Mouse (Mus musculus): ENCODE data around the gene Arrb1. TPM values are rescaled to one million over a fixed set of nuclear protein-coding genes. Genes with fewer than 3 reads are reported as not detected.
A peak's percentile ranks its signal among the peaks of the same experiment; 100 is the strongest.

Arrb1 gene
- polyA plus RNA-seq (2012; fragmentation: generic; extraction: Trizol): 10.3 TPM
- long read RNA-seq, experiment 1: 0 reads
- long read RNA-seq, experiment 2, full-length matches to known transcripts: 7 of 14 reads
- long read RNA-seq, experiment 2, partial matches to known transcripts: 0 of 14 reads
- long read RNA-seq, experiment 2, other reads (novel, unspliced or antisense): 7 of 14 reads

DNA sequence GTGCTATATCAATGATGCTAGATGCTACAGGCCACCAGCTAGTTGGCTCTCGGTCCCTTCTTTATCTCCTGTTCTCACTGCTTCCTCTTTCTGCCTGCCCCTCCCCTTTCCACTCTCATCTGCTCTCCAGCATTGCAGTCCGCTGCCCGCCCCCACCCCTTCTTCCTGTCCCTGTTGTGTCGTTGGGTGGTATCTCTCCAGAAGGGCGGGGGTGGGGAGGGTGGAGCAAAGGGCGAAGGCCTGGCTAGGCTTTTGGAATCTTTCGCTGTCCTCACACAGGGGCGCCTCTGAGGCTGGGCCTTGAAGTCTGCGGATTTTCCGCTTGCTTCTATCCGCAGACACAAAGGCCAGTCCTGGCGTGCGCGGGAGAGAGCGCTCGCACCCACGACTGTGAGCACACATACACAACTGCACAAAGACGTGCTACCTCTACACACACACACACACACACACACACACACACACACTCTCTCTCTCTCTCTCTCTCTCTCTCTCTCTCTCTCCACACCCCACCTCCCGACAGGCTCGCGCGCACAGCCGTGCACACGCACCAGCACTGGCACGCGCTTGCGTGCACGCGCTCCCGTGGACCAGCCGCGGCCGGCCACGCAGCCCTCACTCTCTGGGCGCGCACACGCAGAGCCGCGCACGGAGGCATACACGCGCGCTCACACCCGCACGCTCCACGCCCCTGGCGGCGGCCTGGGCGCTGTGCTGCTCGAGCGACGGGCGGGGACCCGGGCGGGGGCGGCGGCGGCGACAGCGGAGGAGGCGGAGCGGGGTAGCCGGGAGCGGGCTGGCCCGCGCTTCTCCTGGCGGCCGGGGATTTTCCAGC lies at the start of gene Arrb1:
Gene Arrb1 (plus strand): TSS at position 566 of the 835 bp plus-strand sequence.
- H3K79me3 ChIP-seq (ENCODE audit: low read depth): no peaks in the 10 kb centered on the region
- peak within 1 kb of the TSS; percentile 34 for H3K4me3 ChIP-seq (ENCODE audit: insufficient read depth, poor library complexity, severe bottlenecking)
- TF ChIP-seq CEBPB (IDR thresholded peaks at IDR 0.05; ENCODE audit: low read depth): no peak
- TF ChIP-seq USF1 (IDR thresholded peaks at IDR 0.05; ENCODE audit: low read depth): no peak
- no peak for TF ChIP-seq FOSL1 (IDR thresholded peaks at IDR 0.05; ENCODE audit: insufficient read depth, low read length, poor library complexity, severe bottlenecking)
- TF ChIP-seq CTCF (IDR thresholded peaks at IDR 0.05; ENCODE audit: control insufficient read depth, insufficient read depth, insufficient read length): peak; percentile 29
- no peak for TF ChIP-seq MYOG (IDR thresholded peaks at IDR 0.05; ENCODE audit: control insufficient read depth, extremely low read depth, insufficient read length)
- H3K36me3 ChIP-seq (ENCODE audit: control insufficient read depth, insufficient read depth): no peaks in the 10 kb centered on the region
- peak within 1 kb of the TSS; percentile 86 for H3ac ChIP-seq (ENCODE audit: control insufficient read depth, insufficient read length, low read depth)
- H3K27me3 ChIP-seq (ENCODE audit: control insufficient read depth, insufficient read depth, insufficient read length): no peaks in the 10 kb centered on the region
- no peaks in the 10 kb centered on the region for H3K79me2 ChIP-seq (ENCODE audit: control insufficient read depth, insufficient read depth)

- Histone ChIP-seq H3K79me3 (ENCODE audit: low read depth) (no peaks in the 10 kb centered on the region), H3K79me2 (ENCODE audit: control insufficient read depth, insufficient read depth) (no peaks in the 10 kb centered on the region), H3ac (ENCODE audit: control insufficient read depth, insufficient read length, low read depth) (no peak overlapping the region), H3K4me3 (ENCODE audit: insufficient read depth, poor library complexity, severe bottlenecking) (no peak overlapping the region), H3K36me3 (ENCODE audit: control insufficient read depth, insufficient read depth) (no peaks in the 10 kb centered on the region), H3K27me3 (ENCODE audit: control insufficient read depth, insufficient read depth, insufficient read length) (no peaks in the 10 kb centered on the region)
- TF ChIP-seq CTCF (IDR thresholded peaks at IDR 0.05; ENCODE audit: control insufficient read depth, insufficient read depth, insufficient read length) (no peak), MYOD1 (IDR thresholded peaks at IDR 0.05; ENCODE audit: control insufficient read depth, insufficient read length, low read depth) (no peak), CEBPB (IDR thresholded peaks at IDR 0.05; ENCODE audit: low read depth) (no peak), USF1 (IDR thresholded peaks at IDR 0.05; ENCODE audit: low read depth) (no peak), MYOG (IDR thresholded peaks at IDR 0.05; ENCODE audit: control insufficient read depth, extremely low read depth, insufficient read length) (no peak), MAX (IDR thresholded peaks at IDR 0.05) (no peak), FOSL1 (IDR thresholded peaks at IDR 0.05; ENCODE audit: insufficient read depth, low read length, poor library complexity, severe bottlenecking) (no peak)
These were observed 45.6 kb upstream of the Arrb1 start for GRCm38 (mm10) chr7:99489708-99490107.

DNA sequence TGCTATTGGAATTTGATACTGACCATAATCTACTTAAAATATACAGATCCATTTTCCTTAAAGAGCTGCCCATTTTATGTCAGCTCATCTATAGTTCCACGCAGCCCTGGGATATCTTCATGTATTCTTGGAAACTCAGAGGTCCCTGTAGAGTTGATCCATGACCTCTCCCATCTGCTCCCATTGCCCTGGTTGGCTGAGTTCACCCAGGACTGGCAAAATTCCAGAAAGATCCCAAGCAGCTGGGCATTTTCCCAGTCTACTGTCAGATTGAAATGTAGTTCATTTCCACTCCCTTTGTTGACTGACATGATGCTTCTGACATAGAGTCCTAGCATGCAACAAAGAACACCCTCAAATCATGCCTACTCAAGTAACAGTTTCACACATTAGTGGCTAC lies 36.1 kb upstream of the Arrb1 start:
- TF ChIP-seq FOSL1 (IDR thresholded peaks at IDR 0.05; ENCODE audit: insufficient read depth, low read length, poor library complexity, severe bottlenecking) (no peak), MYOD1 (IDR thresholded peaks at IDR 0.05; ENCODE audit: control insufficient read depth, insufficient read length, low read depth) (no peak), CTCF (IDR thresholded peaks at IDR 0.05; ENCODE audit: control insufficient read depth, insufficient read depth, insufficient read length) (no peak), USF1 (IDR thresholded peaks at IDR 0.05; ENCODE audit: low read depth) (no peak), CEBPB (IDR thresholded peaks at IDR 0.05; ENCODE audit: low read depth) (no peak), MYOG (IDR thresholded peaks at IDR 0.05; ENCODE audit: control insufficient read depth, extremely low read depth, insufficient read length) (no peak), MAX (IDR thresholded peaks at IDR 0.05) (no peak)
- Histone ChIP-seq H3K79me3 (ENCODE audit: low read depth) (no peaks in the 10 kb centered on the region), H3K4me3 (ENCODE audit: insufficient read depth, poor library complexity, severe bottlenecking) (no peak overlapping the region), H3K79me2 (ENCODE audit: control insufficient read depth, insufficient read depth) (no peaks in the 10 kb centered on the region), H3K36me3 (ENCODE audit: control insufficient read depth, insufficient read depth) (no peaks in the 10 kb centered on the region), H3K27me3 (ENCODE audit: control insufficient read depth, insufficient read depth, insufficient read length) (peaks cover 6% of the 10 kb centered on the region), H3ac (ENCODE audit: control insufficient read depth, insufficient read length, low read depth) (no peak overlapping the region)

DNA sequence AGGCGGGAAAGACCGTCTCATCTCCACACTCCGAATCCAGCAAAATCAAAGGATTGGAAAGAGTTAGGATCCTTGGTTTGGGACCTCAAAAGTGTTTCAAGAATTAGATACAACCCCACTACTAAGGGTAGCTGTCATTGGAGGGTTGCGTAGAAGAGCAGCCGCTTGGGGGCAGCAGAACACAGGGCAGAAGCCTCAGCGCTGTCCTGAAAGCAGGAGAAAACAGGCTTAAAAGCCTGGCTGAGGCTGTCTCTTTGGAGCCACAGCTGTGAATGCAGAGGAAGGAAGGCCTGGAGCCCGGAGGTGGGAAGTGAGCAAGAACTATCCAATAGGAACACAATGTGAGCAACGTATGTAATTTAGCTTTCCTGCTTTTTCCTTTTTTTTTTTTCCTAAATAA lies 35.1 kb upstream of the Arrb1 start:
- TF ChIP-seq MAX (IDR thresholded peaks at IDR 0.05) (no peak), CTCF (IDR thresholded peaks at IDR 0.05; ENCODE audit: control insufficient read depth, insufficient read depth, insufficient read length) (peak; percentile 77), CEBPB (IDR thresholded peaks at IDR 0.05; ENCODE audit: low read depth) (no peak)
- Histone ChIP-seq H3K4me3 (ENCODE audit: insufficient read depth, poor library complexity, severe bottlenecking) (no peak overlapping the region), H3K79me2 (ENCODE audit: control insufficient read depth, insufficient read depth) (no peaks in the 10 kb centered on the region), H3K79me3 (ENCODE audit: low read depth) (no peaks in the 10 kb centered on the region), H3ac (ENCODE audit: control insufficient read depth, insufficient read length, low read depth) (no peak overlapping the region), H3K36me3 (ENCODE audit: control insufficient read depth, insufficient read depth) (no peaks in the 10 kb centered on the region), H3K27me3 (ENCODE audit: control insufficient read depth, insufficient read depth, insufficient read length) (peaks cover 6% of the 10 kb centered on the region)

DNA sequence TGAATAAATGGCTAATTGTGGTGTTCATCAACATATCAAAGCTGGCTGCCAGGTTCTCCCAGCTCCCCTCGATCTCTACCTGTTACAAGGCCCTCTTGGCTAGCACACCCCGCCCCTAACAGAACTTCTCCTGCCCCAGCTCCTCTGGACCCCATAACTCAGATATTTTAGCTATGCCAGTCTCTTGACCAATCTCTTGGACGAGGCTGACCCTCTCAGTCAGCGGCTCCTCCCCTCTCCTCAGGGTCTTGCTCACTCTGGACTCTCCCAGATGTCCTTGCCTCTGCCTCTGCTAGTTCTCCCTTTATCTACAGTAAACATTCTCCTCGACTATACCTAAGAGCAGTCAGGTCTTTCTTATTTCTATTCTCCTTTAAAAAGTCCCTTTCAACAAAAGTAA lies 34.6 kb upstream of the Arrb1 start:
- TF ChIP-seq MYOD1 (IDR thresholded peaks at IDR 0.05; ENCODE audit: control insufficient read depth, insufficient read length, low read depth): no peak
- no peak for TF ChIP-seq CTCF (IDR thresholded peaks at IDR 0.05; ENCODE audit: control insufficient read depth, insufficient read depth, insufficient read length)
- TF ChIP-seq CEBPB (IDR thresholded peaks at IDR 0.05; ENCODE audit: low read depth): no peak
- no peak for TF ChIP-seq FOSL1 (IDR thresholded peaks at IDR 0.05; ENCODE audit: insufficient read depth, low read length, poor library complexity, severe bottlenecking)
- TF ChIP-seq MYOG (IDR thresholded peaks at IDR 0.05; ENCODE audit: control insufficient read depth, extremely low read depth, insufficient read length): no peak
- TF ChIP-seq USF1 (IDR thresholded peaks at IDR 0.05; ENCODE audit: low read depth): no peak
- TF ChIP-seq MAX (IDR thresholded peaks at IDR 0.05): no peak
- H3K27me3 ChIP-seq (ENCODE audit: control insufficient read depth, insufficient read depth, insufficient read length): peaks cover 6% of the 10 kb centered on the region
- no peaks in the 10 kb centered on the region for H3K79me2 ChIP-seq (ENCODE audit: control insufficient read depth, insufficient read depth)

More for the DNA sequence above, 34.6 kb upstream of the Arrb1 start:
- Histone ChIP-seq H3K79me3 (ENCODE audit: low read depth) (no peaks in the 10 kb centered on the region), H3K36me3 (ENCODE audit: control insufficient read depth, insufficient read depth) (no peaks in the 10 kb centered on the region), H3K4me3 (ENCODE audit: insufficient read depth, poor library complexity, severe bottlenecking) (no peak overlapping the region), H3ac (ENCODE audit: control insufficient read depth, insufficient read length, low read depth) (no peak overlapping the region)

All from C2C12 (cell line).